Mouse (Mus musculus): ENCODE measurements around the gene Gm36028. TPM values are rescaled to one million over a fixed set of nuclear protein-coding genes. Genes with fewer than 3 reads are reported as not detected.

Gm36028 gene
- polyA plus RNA-seq, 1 experiment = not detected

DNA sequence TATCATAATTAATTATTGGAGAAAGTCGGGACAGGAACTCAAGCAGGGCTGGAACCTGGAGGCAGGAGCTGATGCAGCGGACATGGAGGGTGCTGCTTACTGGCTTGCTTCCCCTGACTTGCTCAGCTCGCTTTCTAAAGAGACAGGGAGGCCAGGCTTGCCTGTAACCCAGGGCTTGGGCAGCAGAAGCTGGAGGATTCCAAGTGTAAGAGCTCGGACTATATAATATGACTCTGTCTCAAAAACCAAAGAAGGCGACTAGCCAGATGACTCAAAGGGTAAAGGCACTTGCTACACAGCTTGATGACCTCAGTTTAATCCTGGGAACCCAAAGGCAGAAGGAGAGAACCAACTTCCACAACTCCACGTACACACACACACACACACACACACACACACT, 32.4 kb upstream of the Gm36028 start:
- H3K27ac ChIP-seq (ENCODE audit: insufficient read depth, low read length) = no peak overlapping the region
- H3K9ac ChIP-seq (ENCODE audit: low read depth, poor library complexity, severe bottlenecking) = no peak overlapping the region
- no peaks in the 10 kb centered on the region for H3K27me3 ChIP-seq (ENCODE audit: control insufficient read depth, insufficient read depth, low read length, poor library complexity, severe bottlenecking)
- no peaks in the 10 kb centered on the region for H3K9me3 ChIP-seq (replicated peaks; ENCODE audit: control insufficient read depth, insufficient read depth, low read length, poor library complexity, severe bottlenecking)
- no peaks in the 10 kb centered on the region for H3K4me1 ChIP-seq (ENCODE audit: control insufficient read depth, insufficient read depth, low read length)
- no peaks in the 10 kb centered on the region for H3K36me3 ChIP-seq (ENCODE audit: control insufficient read depth, insufficient read depth, low read length, poor library complexity, severe bottlenecking)
- H3K4me3 ChIP-seq (ENCODE audit: low read depth, low read length) = no peak overlapping the region
- TF ChIP-seq CTCF (IDR thresholded peaks at IDR 0.05; ENCODE audit: low read depth, low read length) (no peak), EP300 (IDR thresholded peaks at IDR 0.05; ENCODE audit: insufficient read depth, low read depth, low read length) (no peak), POLR2A (IDR thresholded peaks at IDR 0.05; ENCODE audit: insufficient read depth, low read length) (no peak)

DNA sequence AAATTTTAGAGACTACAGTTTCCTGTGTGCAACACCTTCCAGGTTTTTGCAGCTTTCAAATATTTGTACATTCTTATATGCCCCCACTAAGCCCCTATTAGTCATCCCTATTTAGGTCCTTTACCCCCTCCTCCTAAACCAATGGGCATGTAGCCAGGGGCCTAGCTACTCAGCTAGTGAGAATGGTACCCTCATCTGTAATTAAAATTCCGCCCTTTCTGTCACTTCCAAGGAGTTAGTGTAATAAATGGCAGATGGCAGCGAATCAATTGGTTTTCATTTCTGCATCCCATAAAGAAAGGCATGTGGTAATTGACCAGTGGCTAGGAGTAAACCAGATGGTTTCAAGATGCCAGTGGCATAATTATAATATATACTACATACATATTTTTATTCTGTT, 31.7 kb upstream of the Gm36028 start:
- no peak overlapping the region for H3K4me3 ChIP-seq (ENCODE audit: low read depth, low read length)
- no peaks in the 10 kb centered on the region for H3K9me3 ChIP-seq (replicated peaks; ENCODE audit: control insufficient read depth, insufficient read depth, low read length, poor library complexity, severe bottlenecking)
- no peak for TF ChIP-seq POLR2A (IDR thresholded peaks at IDR 0.05; ENCODE audit: insufficient read depth, low read length)
- TF ChIP-seq CTCF (IDR thresholded peaks at IDR 0.05; ENCODE audit: low read depth, low read length) = no peak
- TF ChIP-seq EP300 (IDR thresholded peaks at IDR 0.05; ENCODE audit: insufficient read depth, low read depth, low read length) = no peak
- no peaks in the 10 kb centered on the region for H3K27me3 ChIP-seq (ENCODE audit: control insufficient read depth, insufficient read depth, low read length, poor library complexity, severe bottlenecking)
- H3K9ac ChIP-seq (ENCODE audit: low read depth, poor library complexity, severe bottlenecking) = no peak overlapping the region
- H3K4me1 ChIP-seq (ENCODE audit: control insufficient read depth, insufficient read depth, low read length) = no peaks in the 10 kb centered on the region
- H3K36me3 ChIP-seq (ENCODE audit: control insufficient read depth, insufficient read depth, low read length, poor library complexity, severe bottlenecking) = no peaks in the 10 kb centered on the region
- no peak overlapping the region for H3K27ac ChIP-seq (ENCODE audit: insufficient read depth, low read length)

DNA sequence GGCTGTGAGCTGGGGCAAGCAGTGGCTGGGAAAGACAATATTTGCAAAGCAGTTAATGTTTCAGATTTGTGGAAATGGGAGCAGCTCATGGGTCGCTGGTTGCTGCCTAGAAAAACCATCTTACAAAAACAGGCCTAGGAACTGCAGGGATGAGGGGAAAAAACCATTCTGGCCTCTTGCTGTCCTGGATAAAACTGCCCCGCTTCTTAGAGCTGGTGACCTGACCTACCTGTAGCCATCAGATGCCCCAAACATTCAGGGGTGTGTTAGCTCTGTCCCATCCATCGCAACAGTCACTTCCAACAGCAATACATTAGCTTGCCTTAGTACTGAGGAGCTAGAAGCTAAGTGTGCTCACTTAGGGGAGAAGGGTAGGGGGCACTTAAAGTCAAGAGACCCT, 28.0 kb upstream of the Gm36028 start:
- H3K4me1 ChIP-seq (ENCODE audit: control insufficient read depth, insufficient read depth, low read length) = no peaks in the 10 kb centered on the region

DNA sequence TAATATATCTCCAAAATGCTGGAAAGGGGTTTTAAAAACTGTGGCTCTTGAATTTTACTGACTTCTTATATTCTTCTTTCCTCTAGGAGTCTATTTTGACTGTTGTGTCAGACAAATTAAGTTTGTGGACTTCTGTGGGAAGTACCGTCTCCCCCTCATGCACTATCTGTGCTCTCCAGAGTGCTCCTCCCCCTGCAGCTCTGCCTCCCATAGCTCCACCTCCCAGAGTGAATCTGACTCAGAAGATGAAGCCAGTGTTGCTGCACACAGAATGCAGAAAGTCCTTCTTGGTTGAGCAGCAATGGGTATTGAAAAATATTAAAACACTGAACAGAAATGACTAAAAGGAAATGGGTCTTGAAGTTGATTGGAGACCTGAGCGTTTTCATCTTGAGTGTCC, 20.2 kb upstream of the Gm36028 start:
- H3K36me3 ChIP-seq (ENCODE audit: control insufficient read depth, insufficient read depth, low read length, poor library complexity, severe bottlenecking) = peaks cover 27% of the 10 kb centered on the region
- TF ChIP-seq POLR2A (IDR thresholded peaks at IDR 0.05; ENCODE audit: insufficient read depth, low read length) = no peak
- no peak for TF ChIP-seq EP300 (IDR thresholded peaks at IDR 0.05; ENCODE audit: insufficient read depth, low read depth, low read length)
- TF ChIP-seq CTCF (IDR thresholded peaks at IDR 0.05; ENCODE audit: low read depth, low read length) = no peak

More for the DNA sequence above, 28.0 kb upstream of the Gm36028 start:
- no peaks in the 10 kb centered on the region for H3K9me3 ChIP-seq (replicated peaks; ENCODE audit: control insufficient read depth, insufficient read depth, low read length, poor library complexity, severe bottlenecking)
- TF ChIP-seq EP300 (IDR thresholded peaks at IDR 0.05; ENCODE audit: insufficient read depth, low read depth, low read length) (no peak), POLR2A (IDR thresholded peaks at IDR 0.05; ENCODE audit: insufficient read depth, low read length) (no peak), CTCF (IDR thresholded peaks at IDR 0.05; ENCODE audit: low read depth, low read length) (no peak)
- no peaks in the 10 kb centered on the region for H3K36me3 ChIP-seq (ENCODE audit: control insufficient read depth, insufficient read depth, low read length, poor library complexity, severe bottlenecking)
- H3K9ac ChIP-seq (ENCODE audit: low read depth, poor library complexity, severe bottlenecking) = no peak overlapping the region
- no peak overlapping the region for H3K27ac ChIP-seq (ENCODE audit: insufficient read depth, low read length)
- no peak overlapping the region for H3K4me3 ChIP-seq (ENCODE audit: low read depth, low read length)
- H3K27me3 ChIP-seq (ENCODE audit: control insufficient read depth, insufficient read depth, low read length, poor library complexity, severe bottlenecking) = no peaks in the 10 kb centered on the region

DNA sequence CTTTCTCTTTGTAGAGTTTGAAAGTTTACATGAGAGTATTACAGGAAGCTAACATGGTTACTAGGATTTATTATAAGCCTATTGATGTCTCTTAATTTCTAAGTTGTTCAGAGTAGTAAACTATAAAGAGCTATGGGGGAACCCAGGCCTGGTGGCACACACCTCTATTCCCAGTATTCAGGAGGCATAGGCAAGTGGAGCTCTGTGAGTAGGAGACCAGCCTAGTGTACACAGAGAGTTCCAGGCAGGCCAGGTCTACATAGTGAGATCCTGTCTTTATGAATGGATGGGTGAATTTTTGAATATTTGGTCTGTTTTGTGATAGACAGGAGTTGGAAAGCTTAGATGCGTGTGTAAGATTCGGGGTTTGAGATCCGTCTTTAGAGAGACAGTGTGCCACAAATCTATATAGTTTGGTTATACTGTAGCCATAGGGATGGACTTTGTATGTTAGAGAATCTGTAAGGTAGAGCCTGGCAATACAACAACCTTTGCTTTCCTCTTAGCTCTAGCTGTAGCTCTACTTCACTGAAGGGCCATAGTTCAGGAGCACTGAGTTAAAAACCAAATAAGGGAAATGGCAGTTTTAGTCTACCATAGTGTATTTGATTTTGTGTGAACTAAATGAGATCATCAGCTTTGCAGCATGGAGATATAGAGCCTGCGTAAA, 18.9 kb upstream of the Gm36028 start:
- H3K36me3 ChIP-seq (ENCODE audit: control insufficient read depth, insufficient read depth, low read length, poor library complexity, severe bottlenecking) = peaks cover 27% of the 10 kb centered on the region
- H3K27ac ChIP-seq (ENCODE audit: insufficient read depth, low read length) = no peak overlapping the region
- no peak overlapping the region for H3K4me3 ChIP-seq (ENCODE audit: low read depth, low read length)
- no peak for TF ChIP-seq POLR2A (IDR thresholded peaks at IDR 0.05; ENCODE audit: insufficient read depth, low read length)
- no peaks in the 10 kb centered on the region for H3K27me3 ChIP-seq (ENCODE audit: control insufficient read depth, insufficient read depth, low read length, poor library complexity, severe bottlenecking)
- no peak overlapping the region for H3K9ac ChIP-seq (ENCODE audit: low read depth, poor library complexity, severe bottlenecking)
- H3K4me1 ChIP-seq (ENCODE audit: control insufficient read depth, insufficient read depth, low read length) = no peaks in the 10 kb centered on the region
- H3K9me3 ChIP-seq (replicated peaks; ENCODE audit: control insufficient read depth, insufficient read depth, low read length, poor library complexity, severe bottlenecking) = no peaks in the 10 kb centered on the region

More for the DNA sequence above, 20.2 kb upstream of the Gm36028 start:
- Histone ChIP-seq H3K9me3 (replicated peaks; ENCODE audit: control insufficient read depth, insufficient read depth, low read length, poor library complexity, severe bottlenecking) (no peaks in the 10 kb centered on the region), H3K27me3 (ENCODE audit: control insufficient read depth, insufficient read depth, low read length, poor library complexity, severe bottlenecking) (no peaks in the 10 kb centered on the region), H3K4me1 (ENCODE audit: control insufficient read depth, insufficient read depth, low read length) (no peaks in the 10 kb centered on the region), H3K9ac (ENCODE audit: low read depth, poor library complexity, severe bottlenecking) (no peak overlapping the region), H3K27ac (ENCODE audit: insufficient read depth, low read length) (no peak overlapping the region), H3K4me3 (ENCODE audit: low read depth, low read length) (no peak overlapping the region)

DNA sequence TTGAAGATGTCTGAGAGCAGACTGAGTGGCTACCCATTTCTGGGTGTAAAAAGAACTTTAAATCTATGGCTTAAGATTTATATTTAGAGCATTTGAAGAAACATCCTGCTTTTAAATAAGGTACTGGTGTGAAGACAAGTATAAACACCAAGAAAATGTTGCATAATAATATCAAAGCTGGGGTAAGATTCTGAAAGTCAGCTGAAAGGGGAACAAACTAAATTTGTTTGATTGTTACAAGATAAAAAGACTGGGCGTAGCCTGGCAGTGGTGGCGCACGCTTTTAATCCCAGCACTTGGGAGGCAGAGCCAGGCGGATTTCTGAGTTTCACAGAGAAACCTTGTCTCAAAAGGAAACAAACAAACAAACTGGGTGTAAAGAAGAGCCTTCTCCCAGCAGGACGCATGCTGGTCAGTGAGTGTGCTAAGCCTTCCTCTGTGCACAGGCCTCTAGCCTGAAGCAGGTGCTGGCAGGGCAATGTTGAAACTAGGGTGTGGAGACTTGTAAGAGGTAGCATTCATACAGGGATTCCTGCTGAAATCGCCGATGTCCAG, 18.1 kb upstream of the Gm36028 start:
- TF ChIP-seq POLR2A (IDR thresholded peaks at IDR 0.05; ENCODE audit: insufficient read depth, low read length) (no peak), EP300 (IDR thresholded peaks at IDR 0.05; ENCODE audit: insufficient read depth, low read depth, low read length) (no peak), CTCF (IDR thresholded peaks at IDR 0.05; ENCODE audit: low read depth, low read length) (no peak)
- Histone ChIP-seq H3K27ac (ENCODE audit: insufficient read depth, low read length) (no peak overlapping the region), H3K27me3 (ENCODE audit: control insufficient read depth, insufficient read depth, low read length, poor library complexity, severe bottlenecking) (no peaks in the 10 kb centered on the region), H3K9me3 (replicated peaks; ENCODE audit: control insufficient read depth, insufficient read depth, low read length, poor library complexity, severe bottlenecking) (no peaks in the 10 kb centered on the region), H3K4me1 (ENCODE audit: control insufficient read depth, insufficient read depth, low read length) (no peaks in the 10 kb centered on the region), H3K4me3 (ENCODE audit: low read depth, low read length) (no peak overlapping the region), H3K9ac (ENCODE audit: low read depth, poor library complexity, severe bottlenecking) (no peak overlapping the region), H3K36me3 (ENCODE audit: control insufficient read depth, insufficient read depth, low read length, poor library complexity, severe bottlenecking) (peaks cover 27% of the 10 kb centered on the region)

Measured in ES-Bruce4 (cell line).